Mouse (Mus musculus): ENCODE data around the gene Rad54l.

Rad54l gene

GRCm38 (mm10) chr4:116123602-116124519 is at the start of gene Rad54l, which contains the start of gene Pomgnt1:
Gene Rad54l (minus strand): TSS chr4:116123690.
Gene Pomgnt1 (plus strand): TSS chr4:116123840.
- DNase-seq, result peak; percentile 89 to 90

- no peak for DNase-seq
Measured at GRCm38 (mm10) chr4:116173072-116173471, 49.6 kb upstream of the Rad54l start, which contains the start of the genes 1700042G07Rik and Gm49337. Gene 1700042G07Rik (plus strand): TSS chr4:116173372. Gene Gm49337 (plus strand): TSS chr4:116173384.

- DNase-seq, result no peak
Measured at GRCm38 (mm10) chr4:116169353-116169672, 45.8 kb upstream of the Rad54l start.

GRCm38 (mm10) chr4:116168617-116169352 is 45.3 kb upstream of the Rad54l start:
- peak; percentile 70 to 93 for DNase-seq

GRCm38 (mm10) chr4:116167404-116167803 is 43.9 kb upstream of the Rad54l start, which contains the start of gene Tspan1:
Gene Tspan1 (minus strand): TSS chr4:116167601.
- peak; percentile 69 to 81 for DNase-seq

GRCm38 (mm10) chr4:116165708-116166407 is 42.4 kb upstream of the Rad54l start:
- DNase-seq, result no peak

- no peak for DNase-seq
Measured at GRCm38 (mm10) chr4:116164759-116165554, 41.5 kb upstream of the Rad54l start.

- peak; percentile 65 for DNase-seq
Measured at GRCm38 (mm10) chr4:116162142-116162541, 38.7 kb upstream of the Rad54l start.

- no peak for DNase-seq
Measured at GRCm38 (mm10) chr4:116160769-116161168, 37.3 kb upstream of the Rad54l start.

GRCm38 (mm10) chr4:116159912-116160311 is 36.4 kb upstream of the Rad54l start:
- peak in 1 of 2 experiments; percentile 64 for DNase-seq

- peak; percentile 47 to 60 for DNase-seq
Measured at GRCm38 (mm10) chr4:116157882-116158281, 34.4 kb upstream of the Rad54l start.

GRCm38 (mm10) chr4:116152702-116153101 is 29.2 kb upstream of the Rad54l start:
- no peak for DNase-seq

- no peak for DNase-seq
Measured at GRCm38 (mm10) chr4:116151238-116151637, 27.7 kb upstream of the Rad54l start, which contains the start of gene Lurap1. Gene Lurap1 (minus strand): TSS chr4:116151338.

- DNase-seq, result no peak
Measured at GRCm38 (mm10) chr4:116150862-116151221, 27.4 kb upstream of the Rad54l start.

- DNase-seq, result peak; percentile 66 to 89
Measured at GRCm38 (mm10) chr4:116150156-116150861, 26.8 kb upstream of the Rad54l start.

GRCm38 (mm10) chr4:116149812-116150155 is 26.3 kb upstream of the Rad54l start:
- no peak for DNase-seq

- DNase-seq, result peak; percentile 72 to 85
Measured at GRCm38 (mm10) chr4:116143891-116144717, 20.6 kb upstream of the Rad54l start.

GRCm38 (mm10) chr4:116143317-116143811 is 19.9 kb upstream of the Rad54l start:
- DNase-seq, result peak; percentile 38 to 45

GRCm38 (mm10) chr4:116142269-116142668 is 18.8 kb upstream of the Rad54l start:
- no peak for DNase-seq

- DNase-seq, result no peak
Measured at GRCm38 (mm10) chr4:116141736-116142135, 18.2 kb upstream of the Rad54l start.

Data from kidney, postnatal 36 days (tissue).